In the genomic region with DNA sequence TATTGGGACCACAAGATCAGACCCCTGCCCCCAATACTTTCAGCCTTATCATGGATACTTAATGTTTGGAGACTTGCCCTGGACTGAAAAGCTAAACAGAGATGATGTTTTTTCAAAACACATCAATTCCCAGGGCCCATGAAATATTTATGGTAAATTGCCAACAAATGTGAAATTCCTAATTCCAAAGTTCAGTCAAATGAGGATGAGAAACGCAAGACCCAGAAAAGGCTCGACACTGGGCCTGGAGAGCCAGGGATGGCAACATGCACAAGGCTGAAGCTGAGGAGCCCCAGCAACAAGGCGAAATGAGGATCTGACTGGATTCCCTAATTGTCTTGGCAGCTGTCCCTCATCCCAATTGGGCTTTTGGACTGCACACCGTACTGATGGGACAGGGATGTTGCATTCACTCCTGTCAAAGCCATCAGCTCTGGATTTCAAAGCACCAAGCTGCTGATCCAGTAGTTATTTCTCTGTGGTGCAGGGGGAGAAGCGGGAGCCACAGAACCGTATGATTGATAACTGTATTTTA, we compare ENCODE assay signal across 33 mouse cellular contexts.
DNase-seq lines count a peak whose midpoint lies in the region; ATAC-seq lines count a peak whose summit lies in the region.
"Had no signal": no experiment of that assay in that cellular context is flagged by ENCODE, and none has a peak within 500 bp of the region (broad histone marks: within the 10 kb centered on the region; RNA-seq: fewer than 3 reads in every experiment).

No protein-coding gene starts in this region.

- H3K4me3 ChIP-seq in heart, embryonic 12.5 days = no peak overlapping the region
- H3K4me3 ChIP-seq: erythroblast, embryonic 14.5 days; forebrain, embryonic 12.5 days; heart, embryonic 13.5 days; hindbrain, embryonic 12.5 days; intestine, embryonic 15.5 days; left cerebral cortex, adult 2 months; limb, embryonic 13.5 days; liver, embryonic 13.5 days; lung, embryonic 15.5 days; midbrain, embryonic 13.5 days; neural tube, embryonic 15.5 days had no signal

- H3K36me3 ChIP-seq in heart, embryonic 12.5 days = 0 out of 2 replicates have a peak, but pooled peaks cover 7% of the 10 kb centered on the region
- H3K36me3 ChIP-seq: forebrain, embryonic 12.5 days; heart, embryonic 13.5 days; hindbrain, embryonic 12.5 days; intestine, embryonic 15.5 days; limb, embryonic 13.5 days; liver, embryonic 13.5 days; lung, embryonic 15.5 days; midbrain, embryonic 13.5 days; neural tube, embryonic 15.5 days had no signal

- no peaks in the 10 kb centered on the region for H3K27me3 ChIP-seq in heart, embryonic 12.5 days (replicated peaks)
- H3K27me3 ChIP-seq: forebrain, embryonic 12.5 days; heart, embryonic 13.5 days; hindbrain, embryonic 12.5 days; intestine, embryonic 15.5 days; liver, embryonic 13.5 days; lung, embryonic 15.5 days; midbrain, embryonic 13.5 days had no signal

- H3K4me2 ChIP-seq in heart, embryonic 12.5 days = no peak overlapping the region
- H3K4me2 ChIP-seq: forebrain, embryonic 12.5 days; heart, embryonic 13.5 days; hindbrain, embryonic 12.5 days; intestine, embryonic 15.5 days; limb, embryonic 13.5 days; liver, embryonic 13.5 days; lung, embryonic 15.5 days; midbrain, embryonic 13.5 days; neural tube, embryonic 15.5 days had no signal

- no peak overlapping the region for H3K27ac ChIP-seq in heart, embryonic 12.5 days (ENCODE audit: poor library complexity, severe bottlenecking)
- H3K27ac ChIP-seq: forebrain, embryonic 12.5 days; heart, embryonic 13.5 days; hindbrain, embryonic 12.5 days; hindbrain, postnatal 0 days; intestine, embryonic 15.5 days; left cerebral cortex, adult 2 months; limb, embryonic 13.5 days; liver, embryonic 13.5 days; lung, embryonic 15.5 days; macrophage; midbrain, embryonic 13.5 days; neural tube, embryonic 15.5 days had no signal

- no peak for ATAC-seq in heart, embryonic 12.5 days (ENCODE audit: insufficient number of reproducible peaks, low FRiP score)
- ATAC-seq: activated CD4-positive, CD25-positive, alpha-beta regulatory T cell, adult 4 months; forebrain, postnatal 0 days; hindbrain, postnatal 0 days; intestine, embryonic 15.5 days; midbrain, embryonic 13.5 days had no signal

- WGBS in heart, embryonic 12.5 days = 88% methylated on average over 6 of the region's 6 CpGs

- peaks cover 19% of the 10 kb centered on the region for H3K4me1 ChIP-seq in heart, embryonic 12.5 days (replicated peaks)
- H3K4me1 ChIP-seq: hindbrain, embryonic 12.5 days had no signal

- DNase-seq in heart, adult 11 months = peak; percentile 93
- DNase-seq in layer of hippocampus, postnatal 10 days (ENCODE audit: low spot score in 2 of 2) = peak; percentile 12 to 36
- no peak for DNase-seq in layer of hippocampus, adult 11-12 months (ENCODE audit: low spot score)
- peak; percentile 29 for DNase-seq in lung, postnatal 10 days
- no peak for DNase-seq in lung, postnatal 36 days
- DNase-seq in adipocyte (ENCODE audit: low spot score) = peak; percentile 62
- DNase-seq in c-Kit-positive CD71-positive TER-119-positive erythroid progenitor cells, embryonic 14.5 days (ENCODE audit: low spot score) = no peak
- DNase-seq: adrenal gland, adult 8-10 months; B cell, adult 2 months; cerebellum, adult 9-10 months; forebrain, postnatal 0 days; gastrocnemius, postnatal 36 days; kidney, adult 2 months; kidney, postnatal 36 days; liver, embryonic 13.5 days; retina, postnatal 1 day; right cerebral cortex, postnatal 25 days; spleen, adult 18-20 months; thymus, postnatal 14 days had no signal

- H3K9ac ChIP-seq in heart, embryonic 12.5 days = no peak overlapping the region
- H3K9ac ChIP-seq: forebrain, embryonic 12.5 days; forebrain, postnatal 0 days; heart, embryonic 13.5 days; hindbrain, embryonic 12.5 days; intestine, embryonic 15.5 days; limb, embryonic 13.5 days; liver, embryonic 13.5 days; lung, embryonic 15.5 days; midbrain, embryonic 13.5 days; neural tube, embryonic 15.5 days had no signal

- H3K9me3 ChIP-seq in heart, embryonic 12.5 days (replicated peaks) = no peaks in the 10 kb centered on the region
- H3K9me3 ChIP-seq: forebrain, embryonic 12.5 days; heart, embryonic 13.5 days; hindbrain, embryonic 12.5 days; intestine, embryonic 15.5 days; limb, embryonic 13.5 days; liver, embryonic 13.5 days; lung, embryonic 15.5 days; midbrain, embryonic 13.5 days; neural tube, embryonic 15.5 days had no signal

Comparison
In these comparisons a context has a peak if more than half of its experiments do, and no peak if none do; other contexts are left out.
1. DNase-seq: peak in heart, adult 11 months (single experiment), layer of hippocampus, postnatal 10 days (2 of 2), lung, postnatal 10 days (single experiment) and adipocyte (single experiment); none in layer of hippocampus, adult 11-12 months (single experiment), lung, postnatal 36 days (single experiment) and c-Kit-positive CD71-positive TER-119-positive erythroid progenitor cells, embryonic 14.5 days (single experiment).